Mouse (Mus musculus) thymus, postnatal 10 days (tissue): Measurements from ENCODE around the gene Bcas3.

Experiments used
- DNase-seq, 2 experiments: peaks; one replicate each; pipeline ENCODE4 v3.0.0; 2021; ENCODE audit warnings: low spot score in 2 of 2

The Bcas3 gene

DNA sequence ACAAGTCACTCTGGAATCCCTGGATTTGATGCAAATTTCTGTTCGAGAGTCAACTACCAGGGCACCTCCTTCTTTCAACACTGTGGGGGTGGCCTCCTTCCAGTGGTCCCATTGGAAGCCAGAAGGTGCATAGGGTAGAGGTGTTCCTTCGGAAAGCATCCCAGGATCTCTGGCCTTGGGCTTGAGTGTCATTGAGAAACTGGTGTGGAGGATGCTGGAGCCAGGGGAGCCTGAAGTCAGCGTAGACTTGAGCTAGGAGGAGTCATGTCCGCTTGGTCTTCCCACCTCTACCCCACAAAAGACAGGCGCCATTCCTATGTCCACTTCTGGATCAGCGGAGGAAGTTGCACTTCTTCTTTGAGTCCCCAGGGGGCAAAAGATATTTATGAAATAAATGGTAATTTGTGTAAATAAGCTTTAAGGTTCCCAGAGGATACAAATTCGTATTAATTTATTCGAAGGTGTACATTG, 488.3 kb downstream of the Bcas3 start:
- no peak for DNase-seq

DNA sequence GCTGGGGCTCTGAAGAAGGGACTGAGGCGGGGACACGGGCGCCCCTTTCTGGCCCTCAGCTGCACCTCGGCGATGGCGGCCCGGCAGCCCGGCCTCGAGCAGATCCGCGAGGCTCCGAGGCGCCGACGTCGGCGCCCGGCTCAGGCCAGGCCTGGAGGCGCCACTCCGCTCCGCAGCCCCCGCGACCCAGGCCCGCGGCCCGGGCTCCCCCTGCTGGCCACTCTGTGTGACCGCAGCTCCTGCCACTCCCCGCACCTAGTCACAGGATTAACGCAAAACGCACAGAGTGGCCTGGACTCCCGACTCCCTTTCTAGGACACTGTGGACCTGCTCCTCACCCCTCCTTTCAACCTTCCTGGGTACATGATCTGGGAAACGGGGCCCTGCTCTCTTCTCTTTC, 489.0 kb downstream of the Bcas3 start:
- peak; percentile 23 to 74 for DNase-seq

DNA sequence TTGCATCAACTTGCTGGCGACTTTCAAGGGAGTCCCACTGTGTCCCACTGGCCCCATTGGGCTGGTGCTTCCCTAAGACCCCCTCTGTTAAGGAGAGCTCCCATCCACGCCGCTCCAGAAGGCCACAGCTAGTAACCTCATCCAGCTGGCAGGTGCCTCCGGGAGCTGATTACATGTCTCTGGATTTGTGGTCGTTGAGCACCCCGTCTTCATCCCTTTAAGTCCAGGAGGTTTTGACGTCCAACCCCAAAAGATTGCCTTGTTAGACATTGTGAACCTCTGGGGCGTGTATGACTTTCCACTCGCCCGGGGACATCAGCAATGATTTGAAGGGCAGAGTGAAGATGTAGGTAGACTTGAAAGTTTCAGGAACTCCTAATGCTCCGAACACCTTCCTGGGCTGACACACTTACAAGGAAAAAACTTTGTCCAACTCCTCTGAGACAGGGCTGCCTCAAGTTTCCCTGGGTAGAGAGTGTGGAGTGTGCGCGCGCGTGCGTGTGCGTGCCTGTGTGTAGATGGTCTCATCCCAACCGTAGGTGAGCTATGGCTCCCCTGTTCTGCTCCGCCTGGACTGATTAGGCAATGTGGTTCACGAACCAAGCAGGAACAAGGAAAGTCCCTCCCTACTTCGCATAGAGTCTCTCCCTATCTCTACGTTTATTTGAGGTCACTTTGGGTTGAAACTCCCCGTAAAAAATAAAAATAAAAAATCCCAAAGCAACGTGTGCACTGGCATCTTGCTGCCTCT, 489.8 kb downstream of the Bcas3 start:
- DNase-seq, result no peak

DNA sequence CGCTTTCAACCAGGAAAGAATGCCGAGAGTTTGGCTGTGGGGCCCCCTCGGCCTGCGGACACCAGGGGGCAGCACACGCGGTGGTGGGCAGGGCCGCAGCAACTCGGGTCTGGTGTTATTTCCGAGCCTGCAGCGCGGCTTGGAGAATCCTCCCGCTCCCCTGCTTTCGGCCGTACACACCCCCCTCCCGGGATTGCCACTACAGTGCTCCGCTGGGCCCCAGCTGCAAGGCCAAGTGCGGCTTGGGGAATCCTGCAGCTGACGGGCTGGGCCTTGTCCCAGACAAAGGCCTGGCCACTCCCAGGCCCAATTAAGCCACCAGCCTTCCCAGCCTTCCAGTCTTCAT, 490.4 kb downstream of the Bcas3 start:
- DNase-seq, result peak; percentile 31 to 69

DNA sequence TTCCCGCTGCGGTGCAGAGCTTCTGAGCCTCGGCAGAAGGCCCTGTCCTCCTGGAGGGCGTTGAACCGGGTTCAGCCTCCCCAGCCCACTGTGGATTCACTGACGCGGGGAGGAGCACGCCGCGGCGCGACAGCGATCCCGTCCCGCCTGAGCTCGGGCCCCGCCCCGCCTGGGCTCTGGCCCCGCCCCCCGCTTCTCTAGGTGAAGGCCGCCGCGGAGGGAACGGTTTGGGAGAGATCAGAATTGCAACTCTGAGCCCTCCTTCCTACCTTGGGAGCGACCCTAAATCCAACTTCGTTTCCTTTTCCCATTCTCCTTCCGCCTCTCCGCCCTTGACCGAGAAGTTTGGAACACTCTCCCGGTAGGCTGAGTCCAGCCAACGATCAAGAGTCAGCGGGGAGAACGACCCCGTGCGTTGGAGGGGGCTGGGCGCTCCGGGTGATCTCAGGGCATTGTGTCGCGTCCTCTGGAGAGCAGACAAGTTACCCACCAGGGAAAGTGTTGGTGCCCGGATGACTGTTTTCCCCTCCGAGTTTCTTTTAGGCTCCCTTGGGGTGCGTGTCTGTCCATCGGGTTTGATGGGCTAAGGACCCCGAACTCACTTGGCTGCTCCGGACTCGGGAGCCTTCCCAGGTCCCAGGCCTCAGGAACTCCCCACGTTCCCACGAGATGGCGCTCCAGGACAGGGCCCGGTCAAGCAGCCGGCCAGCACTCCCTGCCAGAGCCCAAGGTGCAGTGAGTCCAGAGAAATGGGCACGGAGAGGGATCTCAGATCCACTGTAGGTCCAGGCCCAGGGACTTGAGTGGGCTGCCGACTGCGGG, 491.4 kb downstream of the Bcas3 start:
- peak; percentile 22 to 71 for DNase-seq

DNA sequence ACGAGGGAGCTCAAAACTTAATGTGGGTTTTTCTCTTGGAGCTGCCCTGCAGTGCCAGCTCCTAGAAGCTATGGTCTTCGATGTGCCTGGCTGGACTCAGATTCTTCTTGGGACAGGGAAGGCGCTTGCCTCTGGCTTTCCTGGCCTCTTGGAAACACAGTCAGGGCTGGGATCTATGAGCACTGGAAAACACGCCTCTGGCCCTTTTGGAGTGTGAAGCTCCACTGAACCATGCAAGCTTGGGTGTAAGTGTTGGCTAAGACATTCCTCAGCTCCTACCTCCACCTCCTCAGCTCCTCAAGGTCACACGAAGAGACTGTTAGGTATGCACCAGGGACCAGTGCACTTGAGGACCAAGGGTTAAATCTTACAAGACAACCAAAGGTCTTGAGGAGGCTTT, 492.0 kb downstream of the Bcas3 start:
- no peak for DNase-seq

DNA sequence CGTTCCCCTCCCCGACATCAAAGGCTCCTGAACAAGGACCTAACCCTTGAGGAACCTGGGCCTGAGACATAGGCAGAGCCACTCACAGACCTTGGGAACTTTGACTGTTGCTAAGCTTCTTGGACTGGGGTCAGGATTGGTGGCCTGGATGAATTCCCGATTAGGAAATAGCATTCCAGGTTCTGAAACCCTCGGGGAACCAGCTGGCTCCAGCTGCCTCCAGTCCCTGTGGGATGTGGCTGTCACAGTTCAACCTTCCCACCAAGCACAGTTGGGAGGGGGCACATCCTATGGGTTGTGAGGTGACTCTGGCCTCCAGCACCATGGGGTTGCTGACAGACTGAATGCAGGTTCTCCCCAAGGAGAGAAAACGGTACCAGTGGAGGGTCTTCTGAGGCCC, 493.0 kb downstream of the Bcas3 start:
- DNase-seq, result no peak

DNA sequence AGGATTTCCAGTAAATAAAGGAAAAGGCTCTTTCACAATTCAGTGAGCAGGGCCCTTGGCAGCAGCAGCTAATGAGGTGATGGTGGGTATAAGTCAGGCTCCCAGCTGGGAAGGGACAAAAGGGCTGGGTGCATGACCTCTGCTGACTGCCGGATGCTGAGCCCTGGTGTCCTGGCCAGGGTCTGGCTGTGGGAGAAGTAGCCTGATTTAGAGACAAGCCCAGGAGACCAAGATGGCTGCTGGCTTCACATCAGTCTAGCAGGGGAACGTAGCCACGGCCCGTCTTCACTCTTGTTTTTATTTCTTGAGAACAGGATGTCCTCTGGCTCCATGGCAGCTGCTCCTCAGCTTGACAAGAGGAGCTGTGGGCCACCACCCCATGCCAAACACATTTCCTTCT, 493.5 kb downstream of the Bcas3 start:
- DNase-seq, result no peak

DNA sequence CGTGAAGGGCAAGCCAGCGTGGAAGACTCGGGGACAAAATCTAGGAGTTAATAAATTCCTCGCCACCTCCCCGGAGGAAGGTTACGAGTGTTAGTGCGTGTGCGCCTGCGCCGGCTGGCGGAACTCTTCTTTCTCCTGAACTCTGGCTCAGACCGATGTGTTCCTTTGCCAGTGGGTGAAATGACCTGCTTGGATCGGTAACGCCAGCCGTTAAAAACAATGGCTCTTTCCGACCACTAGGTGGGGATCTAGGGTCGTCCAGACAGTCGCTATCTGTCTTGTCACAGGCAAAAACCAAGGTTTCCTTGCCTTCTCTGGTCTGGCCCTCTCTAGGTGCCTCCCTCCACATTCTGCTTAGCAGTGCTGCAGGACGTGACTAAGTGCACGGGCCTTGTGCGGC, 496.1 kb downstream of the Bcas3 start:
- DNase-seq, result peak; percentile 30 to 63

DNA sequence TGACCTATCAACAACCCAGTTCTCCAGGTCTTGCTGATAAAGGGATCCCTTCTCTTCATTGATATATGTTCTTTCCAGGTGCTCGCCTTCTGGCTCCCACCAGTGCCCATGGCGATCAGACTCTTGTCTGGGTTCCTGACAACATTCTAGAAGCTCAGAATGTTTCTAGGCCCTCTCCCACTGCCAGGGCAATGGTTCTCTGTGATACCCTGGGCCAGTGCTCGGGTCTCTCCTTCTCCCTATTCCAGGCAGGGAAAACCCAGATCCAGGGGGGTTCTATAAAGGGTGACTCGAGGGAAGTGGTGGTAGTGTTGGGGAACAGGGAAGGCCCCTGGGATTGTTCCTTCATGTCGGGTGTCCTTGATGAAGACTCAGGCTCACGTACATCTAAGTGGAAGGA, 497.3 kb downstream of the Bcas3 start, which contains the start of gene Gm11444:
Gene Gm11444 (minus strand): TSS at position 101 of the 400 bp plus-strand sequence.
- DNase-seq, result no peak

DNA sequence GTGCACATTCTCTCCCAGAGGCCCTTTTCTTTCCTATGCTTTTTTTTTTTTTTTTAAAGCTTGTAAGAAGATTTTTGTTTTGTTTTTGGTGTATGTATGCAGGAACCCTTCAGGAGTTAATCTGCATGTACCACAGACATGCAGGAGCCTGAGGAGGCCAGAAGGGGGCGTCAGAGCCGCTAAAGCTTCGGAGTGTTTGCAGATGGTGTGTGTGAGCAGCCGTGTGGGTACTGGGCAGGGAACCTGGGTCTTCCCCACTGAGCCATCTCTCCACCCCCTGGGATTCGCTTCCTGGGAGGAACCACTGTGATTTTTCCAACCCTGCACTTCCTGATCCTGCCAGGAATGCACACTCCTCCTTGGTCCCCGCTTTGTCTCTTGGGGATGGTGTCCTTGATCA, 497.8 kb downstream of the Bcas3 start:
- DNase-seq, result no peak

DNA sequence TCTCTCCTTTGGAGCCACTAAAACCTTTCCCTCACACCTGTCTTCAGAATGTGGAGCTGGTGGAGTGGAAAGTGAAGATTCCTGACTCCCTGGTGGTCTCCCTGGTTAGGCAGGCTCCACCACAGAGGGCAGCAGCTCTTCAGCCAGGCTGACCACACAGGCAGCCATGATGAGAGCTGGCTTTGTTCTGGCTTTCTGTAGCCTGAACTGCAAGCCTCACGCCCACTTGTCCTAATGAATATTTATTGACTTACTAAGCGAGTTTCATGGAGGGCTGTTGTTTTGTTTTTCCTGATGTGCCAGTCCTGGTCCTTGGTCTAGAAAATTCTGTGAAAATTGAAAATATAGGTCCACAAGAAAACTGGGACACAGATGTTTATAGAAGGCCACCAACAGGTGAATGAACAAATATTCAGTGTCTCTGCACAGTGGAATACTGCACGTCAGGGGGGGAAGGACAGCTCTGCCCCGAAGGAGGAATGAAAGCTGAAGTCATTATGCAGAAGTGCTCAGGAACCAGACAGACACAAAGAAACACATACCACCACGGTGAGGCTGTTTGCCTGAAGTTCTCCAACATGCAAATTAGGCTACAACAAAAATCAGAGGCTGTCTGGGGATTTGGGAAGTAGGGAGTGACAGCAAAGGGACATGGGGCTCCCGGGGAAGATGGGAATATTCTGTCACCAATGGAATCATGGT, 505.2 kb downstream of the Bcas3 start:
- no peak for DNase-seq

DNA sequence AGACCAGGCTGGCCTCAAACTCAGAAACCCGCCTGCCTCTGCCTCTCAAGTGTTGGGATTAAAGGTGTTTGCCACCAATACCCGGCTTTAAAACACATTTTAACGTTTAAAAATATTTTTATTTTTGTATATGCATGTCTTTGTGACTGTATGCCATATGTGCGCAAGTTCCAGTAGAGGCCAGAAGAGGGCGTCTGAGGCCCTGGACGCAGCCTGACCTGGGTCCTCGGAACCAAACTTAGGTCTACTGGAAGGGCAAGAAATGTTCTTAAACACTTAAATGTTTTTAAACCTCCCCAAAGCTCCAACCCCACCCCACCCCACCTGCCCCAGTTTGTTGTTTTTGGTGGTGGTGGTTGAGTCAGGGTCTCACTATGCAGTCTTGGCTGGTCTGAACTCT, 511.4 kb downstream of the Bcas3 start:
- DNase-seq, result no peak
